Mouse (Mus musculus): ENCODE measurements at regions not wholly inside any gene's neighbourhood (a gene's known extent, or its start where the extent isn't known, plus 50 kb on each side); places are given as distances from the start of the nearest gene placed in this dataset.

DNA sequence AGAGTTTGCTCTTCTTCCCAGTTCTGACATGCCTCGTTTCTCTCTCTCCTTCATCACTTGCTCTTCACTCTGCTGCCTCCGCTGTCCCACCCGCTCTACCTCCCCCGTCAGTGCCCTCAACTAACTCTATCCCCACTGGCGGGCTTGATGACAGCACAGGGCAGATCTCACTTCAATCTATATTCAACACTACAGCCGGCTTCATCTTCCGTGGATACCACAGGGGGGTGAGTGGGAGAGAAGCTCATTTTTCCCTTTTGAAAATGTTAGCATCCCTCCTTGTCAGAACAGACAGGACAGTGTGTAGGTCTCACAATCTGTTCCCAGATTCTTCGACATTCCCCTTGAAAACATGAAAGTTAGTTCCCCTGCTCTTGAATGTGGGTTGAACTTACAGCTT is 200.2 kb upstream of the Mkln1 start:
- no peak for DNase-seq

DNA sequence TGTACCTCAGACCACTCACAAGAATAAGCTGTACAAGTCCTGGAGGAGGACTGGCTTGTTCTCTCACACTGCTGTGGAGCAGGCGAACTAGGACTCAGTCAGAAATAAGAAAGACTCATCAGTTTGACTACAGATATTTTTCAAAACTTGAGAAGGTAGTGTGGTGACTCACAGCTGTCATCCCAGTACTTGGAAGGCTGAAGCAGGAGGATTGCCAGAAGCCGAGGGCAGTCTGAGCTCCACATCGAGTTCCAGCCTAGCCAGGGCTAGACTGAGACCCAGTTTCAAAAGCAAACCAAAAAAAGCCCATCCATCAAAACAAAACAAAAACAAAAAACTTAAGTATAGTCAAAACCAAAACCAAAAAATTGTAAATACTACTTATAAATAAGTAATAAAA is 197.8 kb upstream of the Mkln1 start:
- DNase-seq, result no peak

DNA sequence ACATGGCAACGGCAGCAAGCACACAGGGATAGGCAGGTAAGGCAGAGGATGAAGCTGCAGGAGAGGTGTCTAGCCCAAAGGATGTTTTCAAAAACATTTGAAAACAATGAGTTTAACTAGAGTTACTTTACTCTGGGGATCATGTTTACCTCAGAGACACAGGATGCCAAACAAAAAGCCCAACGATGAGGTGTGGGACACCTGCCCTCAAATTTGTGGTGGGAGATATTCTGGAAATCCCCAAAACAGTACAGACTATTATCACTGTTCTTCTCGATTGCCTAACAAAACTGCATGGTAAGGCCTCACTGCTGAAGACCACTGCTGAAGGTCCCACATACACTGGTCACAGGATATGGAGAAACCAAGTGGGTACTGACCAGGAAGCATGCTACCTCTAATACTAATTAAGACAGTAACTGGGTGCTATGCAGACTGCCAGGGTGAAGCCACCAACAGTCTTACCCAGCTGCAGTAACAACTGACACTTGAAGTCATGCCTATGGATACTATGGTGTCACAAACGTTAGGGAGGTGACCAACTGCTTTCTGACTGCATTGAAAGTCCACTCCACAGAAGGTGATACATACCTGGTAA is 197.1 kb upstream of the Mkln1 start:
- DNase-seq, result no peak

DNA sequence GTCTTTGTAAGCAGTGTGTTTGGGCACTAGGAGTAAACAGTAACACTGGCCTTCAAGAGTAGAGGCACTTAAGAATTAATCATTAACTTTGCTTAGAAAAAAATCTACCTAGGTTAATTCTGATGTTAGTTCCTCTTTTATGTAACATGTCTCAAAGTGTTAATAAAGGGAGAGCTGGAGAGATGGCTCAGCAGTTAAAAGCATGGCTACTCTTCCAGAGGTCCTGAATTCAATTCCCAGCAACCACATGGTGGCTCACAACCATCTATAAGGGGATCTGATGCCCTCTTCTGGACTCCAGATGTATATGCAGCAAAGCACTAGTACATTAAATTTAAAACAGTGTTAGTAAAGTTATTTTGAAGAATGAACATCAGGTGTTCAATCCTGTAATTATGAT is 195.9 kb upstream of the Mkln1 start:
- DNase-seq, result no peak

DNA sequence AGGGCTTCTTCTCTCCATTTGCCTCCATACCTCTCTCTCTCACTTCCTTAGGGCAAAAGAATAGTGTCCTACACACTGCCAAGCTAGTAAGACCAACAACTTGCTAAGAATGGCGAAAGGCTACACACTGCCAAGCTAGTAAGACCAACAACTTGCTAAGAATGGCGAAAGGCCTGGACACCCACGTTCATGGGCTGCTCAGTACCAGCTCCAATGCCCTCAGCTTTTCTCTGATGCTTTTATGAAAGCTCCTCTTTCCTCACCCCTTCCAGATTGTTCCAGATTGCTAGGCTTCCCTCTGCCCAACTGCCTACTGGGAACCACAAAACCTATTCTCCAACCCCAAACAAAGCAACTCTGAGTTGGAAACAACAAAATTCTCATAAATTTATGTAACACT is 194.1 kb upstream of the Mkln1 start:
- DNase-seq, result no peak

DNA sequence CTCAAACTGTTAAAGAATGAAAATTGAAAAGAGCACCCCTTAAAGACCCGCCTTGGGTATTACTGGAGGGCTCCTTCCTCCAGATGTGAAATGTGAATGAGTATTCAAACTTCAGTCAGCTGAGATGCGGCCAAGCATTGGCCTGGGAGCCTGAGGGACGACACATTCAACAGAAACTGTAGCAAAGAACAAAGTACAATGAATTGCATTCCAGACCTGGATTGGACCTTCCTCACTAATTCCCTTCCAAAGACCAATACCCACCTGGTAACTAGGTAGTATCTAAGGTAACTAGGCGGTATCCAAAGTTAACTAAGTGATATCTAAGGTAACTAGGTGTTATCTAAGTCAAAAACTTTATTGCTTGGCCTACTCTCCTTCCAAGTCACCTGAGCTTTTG is 193.7 kb upstream of the Mkln1 start:
- no peak for DNase-seq

DNA sequence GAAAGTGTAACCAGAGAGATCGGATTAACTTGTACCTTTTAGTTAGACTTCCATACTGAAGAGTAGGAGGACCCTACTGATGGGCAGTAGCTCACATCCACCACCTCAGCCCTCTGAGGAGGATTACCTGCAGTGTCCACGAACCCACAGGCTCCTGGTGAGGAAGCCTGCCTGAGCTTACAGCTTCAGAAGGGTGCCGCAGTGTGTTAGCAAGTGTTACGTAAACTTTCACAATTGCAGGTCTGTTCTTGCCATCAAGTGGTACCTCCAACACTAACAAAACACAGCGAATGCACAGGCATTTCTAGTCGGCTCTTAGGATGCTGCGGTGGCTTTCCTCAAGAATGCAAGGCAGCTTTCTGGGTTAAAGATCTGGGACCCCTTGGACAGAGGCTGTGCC is 192.4 kb upstream of the Mkln1 start:
- no peak for DNase-seq

DNA sequence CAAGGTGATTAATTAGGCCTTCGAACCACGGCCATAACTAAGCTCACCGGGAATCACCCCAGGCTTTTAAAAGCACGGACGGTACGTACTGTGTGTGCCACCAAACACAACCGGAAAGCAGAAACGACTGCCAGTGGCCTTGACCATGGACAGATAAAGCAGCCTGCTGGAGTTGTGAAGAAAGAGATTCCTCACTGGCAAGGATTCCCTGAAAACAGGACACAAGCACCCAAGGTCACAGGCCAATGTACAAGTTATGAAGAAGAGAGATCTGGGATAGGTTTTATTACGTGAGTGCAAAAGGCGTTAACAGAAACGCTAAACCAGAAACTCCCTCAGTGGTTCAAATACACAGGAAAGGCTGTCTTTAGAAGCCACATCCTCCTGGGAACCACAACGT is 191.3 kb upstream of the Mkln1 start:
- no peak for DNase-seq

DNA sequence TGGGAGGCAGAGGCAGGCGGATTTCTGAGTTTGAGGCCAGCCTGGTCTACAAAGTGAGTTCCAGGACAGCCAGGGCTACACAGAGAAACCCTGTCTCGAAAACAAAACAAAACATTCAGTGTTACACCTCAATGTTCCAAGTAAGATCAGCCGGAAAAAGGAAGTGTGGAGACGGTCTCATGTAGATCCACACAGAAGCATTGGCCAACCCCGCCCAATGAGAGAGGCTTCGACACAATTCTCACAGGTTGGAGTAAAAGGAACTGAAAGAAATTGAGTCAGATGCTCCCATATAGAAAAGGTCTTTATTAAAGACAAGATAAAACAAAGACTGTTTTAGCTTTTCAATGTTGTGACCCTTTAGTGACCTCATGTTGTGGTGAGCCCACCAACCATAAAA is 190.3 kb upstream of the Mkln1 start:
- DNase-seq, result no peak

DNA sequence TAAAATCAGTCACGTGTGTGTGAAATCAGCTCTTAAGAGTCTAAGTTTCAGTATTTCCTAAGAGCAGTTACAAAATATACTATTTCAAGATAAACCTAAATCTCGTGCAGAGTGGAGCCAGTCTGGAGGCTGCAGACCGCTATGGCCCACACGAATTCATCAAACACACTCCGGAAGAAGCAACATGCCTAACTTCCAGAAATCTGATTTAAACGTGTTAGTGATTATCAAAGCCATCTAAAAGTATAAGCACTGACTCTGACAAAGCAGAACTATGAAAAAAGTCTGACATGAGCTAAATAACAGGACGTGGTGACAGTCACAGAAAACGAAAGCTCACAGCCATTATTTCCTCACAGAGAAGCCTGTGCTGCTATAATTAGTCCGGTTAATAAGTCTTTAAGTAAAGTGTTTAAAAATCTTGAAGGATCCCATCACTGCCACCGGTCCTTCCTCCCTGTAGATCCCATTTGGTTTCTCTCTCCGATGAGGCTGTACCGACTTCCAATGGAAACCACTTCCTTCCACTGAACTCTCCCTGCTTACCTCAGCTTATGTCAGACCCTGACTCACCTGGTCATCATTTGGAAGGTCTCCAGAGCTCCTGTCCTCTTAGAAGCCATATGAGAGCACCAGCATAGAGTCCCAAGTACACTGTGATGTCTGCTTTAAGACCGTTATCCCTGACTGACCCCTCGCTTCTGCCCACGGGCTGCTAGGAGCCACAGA is 189.0 kb upstream of the Mkln1 start:
- no peak for DNase-seq

DNA sequence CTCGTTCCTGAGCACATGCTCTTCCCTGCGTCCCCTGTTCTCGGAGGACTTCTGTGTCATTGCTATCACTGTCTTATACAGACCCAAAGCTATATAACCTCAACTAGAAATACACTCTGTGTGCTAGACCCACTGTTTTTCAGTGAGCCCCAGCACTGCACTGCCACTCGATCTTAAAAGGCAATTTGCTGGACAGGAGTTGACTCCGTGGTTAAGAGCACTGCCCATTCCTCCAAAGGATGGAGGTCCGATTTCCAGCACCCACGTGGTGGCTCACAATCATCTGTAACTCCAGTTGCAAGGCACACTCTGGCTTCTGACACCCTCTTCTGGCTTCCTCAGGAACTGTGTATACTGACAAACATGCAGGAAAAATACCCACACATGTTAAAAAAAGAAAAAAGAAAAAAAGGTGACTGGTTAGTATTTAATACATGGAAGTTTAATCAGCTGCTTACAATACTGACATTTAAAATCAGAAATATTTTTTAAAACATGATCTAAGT is 188.3 kb upstream of the Mkln1 start:
- no peak for DNase-seq

DNA sequence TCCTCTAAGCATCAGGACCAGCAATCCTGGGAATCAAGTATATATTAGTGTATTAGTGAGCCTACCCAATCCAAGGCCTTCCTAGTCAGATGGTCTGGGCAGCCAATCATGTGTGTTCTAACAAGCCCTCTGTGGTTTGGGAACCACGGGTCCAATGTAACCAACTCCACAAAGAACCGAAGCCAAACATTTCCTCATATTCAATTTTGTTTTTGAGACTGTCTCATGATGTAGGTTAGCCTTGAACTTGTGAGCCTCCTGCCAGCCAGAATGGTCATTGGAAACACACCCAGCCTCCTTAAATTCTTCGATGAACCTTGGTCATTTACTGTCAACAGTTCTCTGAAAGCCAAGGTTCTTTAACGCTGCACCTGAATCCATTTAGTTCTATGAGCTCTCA is 187.4 kb upstream of the Mkln1 start:
- DNase-seq, result no peak

DNA sequence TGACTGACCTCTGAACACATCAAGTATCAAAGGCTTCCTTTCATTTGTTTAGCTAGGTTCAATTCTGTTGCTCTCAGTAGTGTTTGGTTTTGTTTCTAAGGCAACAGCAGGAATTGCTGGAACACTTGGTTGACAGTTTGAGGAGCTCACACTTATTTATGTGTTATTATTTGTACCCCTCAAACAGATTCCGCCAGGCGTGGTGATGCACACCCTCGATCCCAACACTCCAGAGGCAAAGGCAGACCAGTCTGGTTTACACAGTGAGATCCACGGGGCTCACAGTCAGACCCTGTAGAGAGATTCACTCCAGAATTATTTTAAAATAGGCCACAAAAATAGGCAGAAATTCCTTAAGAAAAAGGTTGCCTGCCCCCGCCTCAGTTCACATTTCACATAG is 186.9 kb upstream of the Mkln1 start:
- DNase-seq, result no peak

DNA sequence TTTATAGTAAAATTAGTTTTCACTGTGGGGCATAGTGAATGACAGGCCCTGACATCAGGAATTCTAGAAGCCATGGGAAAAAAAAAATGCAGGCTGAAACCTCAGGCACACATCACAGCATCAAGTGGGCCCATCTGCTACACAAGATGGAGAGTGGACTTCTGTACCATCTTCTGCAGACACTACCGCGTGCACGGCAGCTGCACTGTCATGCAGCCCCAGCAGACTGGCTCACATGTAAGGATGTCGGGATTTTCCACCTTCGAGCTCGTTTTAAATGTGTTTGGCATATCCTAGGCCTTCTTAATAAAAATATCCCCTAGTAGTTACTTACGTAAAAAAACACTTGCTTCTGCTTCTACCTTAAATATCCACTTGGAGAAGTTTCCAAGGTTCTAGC is 186.5 kb upstream of the Mkln1 start:
- DNase-seq, result no peak

DNA sequence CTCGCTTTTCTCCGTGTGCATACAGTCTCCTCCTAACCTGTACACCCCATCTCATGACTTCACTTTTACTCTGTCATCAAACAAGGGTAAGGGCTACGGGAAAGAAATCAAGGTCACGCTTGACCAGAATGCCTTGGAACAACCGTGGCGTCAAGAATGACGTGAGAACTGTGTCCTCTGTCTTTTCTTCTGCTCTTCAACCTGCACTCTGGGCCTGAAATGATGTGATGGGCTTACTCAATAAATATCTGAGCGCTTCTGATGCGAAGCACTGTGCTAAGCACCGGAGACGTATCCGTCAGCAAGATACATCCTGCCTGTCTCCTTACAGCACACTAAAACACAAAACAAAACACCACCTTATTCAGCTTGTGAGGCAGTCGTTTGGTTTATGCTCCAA is 185.8 kb upstream of the Mkln1 start:
- no peak for DNase-seq

DNA sequence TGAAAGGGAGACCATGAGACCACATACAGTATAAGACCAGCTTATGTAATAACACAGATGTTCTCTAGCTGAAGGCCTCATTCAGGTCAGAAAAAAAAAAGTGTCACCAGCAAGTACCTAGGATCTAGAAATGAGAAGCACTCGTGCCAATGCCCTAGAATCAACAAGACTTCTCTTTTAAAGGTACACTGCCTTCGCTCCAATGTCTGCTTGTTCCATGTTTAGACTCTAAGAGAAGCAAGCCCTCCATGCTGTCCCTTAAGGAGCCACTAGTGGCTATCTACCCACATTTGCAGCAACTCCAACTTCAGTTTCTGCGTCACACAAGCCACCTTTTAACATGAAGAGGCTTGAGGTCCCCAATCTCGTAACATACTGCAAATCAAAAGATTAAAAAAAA is 185.4 kb upstream of the Mkln1 start:
- no peak for DNase-seq

DNA sequence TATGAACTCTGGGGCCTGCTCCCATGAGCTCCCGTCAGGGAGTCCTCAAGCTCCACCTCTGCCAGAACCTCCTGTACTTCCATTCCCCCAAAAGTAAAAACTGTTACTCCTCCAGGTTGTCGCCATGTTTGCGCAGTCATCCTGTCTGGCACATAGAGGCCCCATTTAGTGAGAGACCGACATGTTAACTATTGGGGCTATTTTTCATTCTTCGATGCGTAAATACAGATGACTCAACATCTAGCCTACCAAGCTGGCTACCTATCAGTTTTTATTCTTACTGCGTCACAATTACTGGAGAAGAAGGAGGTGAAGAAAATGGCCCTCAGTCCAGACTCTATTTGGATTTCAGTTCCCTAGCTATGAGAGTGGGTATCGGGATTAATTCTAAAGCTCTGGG is 182.9 kb upstream of the Mkln1 start:
- DNase-seq, result peak in 1 of 2 experiments; percentile 33

DNA sequence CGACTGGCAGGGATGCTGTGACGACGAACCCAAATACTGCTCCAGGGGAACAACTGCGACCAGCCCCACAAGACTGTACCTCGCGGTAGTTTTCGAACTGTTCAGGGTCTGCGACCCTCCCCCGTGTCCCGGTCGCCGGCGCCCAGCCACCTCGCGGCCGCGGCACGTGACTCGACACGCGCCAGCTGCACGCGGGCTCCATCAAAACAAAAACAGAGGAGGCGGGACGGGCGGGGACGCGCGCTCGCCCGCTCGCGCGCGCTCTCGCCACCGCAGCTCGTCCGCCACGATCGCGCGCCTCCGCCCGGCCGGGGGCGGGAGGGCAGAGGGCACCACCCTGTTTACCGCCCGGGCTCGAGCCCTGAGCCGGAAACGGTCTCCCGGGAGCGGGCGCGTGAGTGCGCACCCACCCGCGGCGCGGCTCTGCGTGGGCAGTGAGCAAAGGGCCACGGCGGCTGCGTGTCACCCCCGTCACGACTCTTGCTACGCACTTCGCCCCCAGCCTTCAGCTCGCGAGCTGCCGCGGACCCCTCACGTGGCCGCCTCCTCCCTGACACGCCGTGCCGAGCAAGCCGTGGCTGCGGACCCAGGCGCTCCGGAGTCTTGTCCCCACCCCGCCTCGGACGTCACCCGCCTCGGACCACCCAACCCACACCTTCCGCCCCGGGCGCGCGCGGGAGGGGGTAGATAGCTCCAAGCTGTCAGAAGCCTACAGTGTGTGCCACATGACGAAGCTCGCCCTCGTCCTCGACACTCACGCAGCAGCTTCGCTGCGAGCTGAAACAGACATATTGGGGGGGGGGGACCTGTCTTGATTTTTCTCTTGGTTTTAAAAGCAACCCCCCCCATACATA is 182.1 kb upstream of the Mkln1 start:
- peak; percentile 93 to 95 for DNase-seq

DNA sequence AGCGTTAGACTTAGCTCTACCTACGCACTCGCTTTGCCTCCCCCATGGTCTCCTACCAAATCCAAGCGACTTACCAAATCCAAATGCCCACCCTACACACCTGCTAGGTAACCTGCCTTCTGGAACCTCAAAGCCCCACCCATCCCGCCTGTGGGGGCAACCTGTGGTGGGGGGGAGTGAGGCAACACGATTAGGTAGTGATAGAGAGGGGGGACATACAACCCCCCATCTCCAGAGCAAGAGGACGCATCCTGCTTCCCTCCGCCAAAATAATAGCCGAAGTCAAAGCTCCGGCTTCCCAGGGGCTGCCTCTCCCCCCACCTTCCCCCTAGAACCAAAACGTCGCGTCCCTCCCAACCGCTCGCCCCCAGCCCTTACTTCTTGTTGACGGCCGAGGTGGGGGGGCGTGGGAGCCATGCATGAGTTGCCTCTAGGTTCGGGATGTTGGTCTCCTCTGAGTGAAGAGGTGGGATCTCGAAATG is 181.4 kb upstream of the Mkln1 start:
- DNase-seq, result peak; percentile 62 to 69

DNA sequence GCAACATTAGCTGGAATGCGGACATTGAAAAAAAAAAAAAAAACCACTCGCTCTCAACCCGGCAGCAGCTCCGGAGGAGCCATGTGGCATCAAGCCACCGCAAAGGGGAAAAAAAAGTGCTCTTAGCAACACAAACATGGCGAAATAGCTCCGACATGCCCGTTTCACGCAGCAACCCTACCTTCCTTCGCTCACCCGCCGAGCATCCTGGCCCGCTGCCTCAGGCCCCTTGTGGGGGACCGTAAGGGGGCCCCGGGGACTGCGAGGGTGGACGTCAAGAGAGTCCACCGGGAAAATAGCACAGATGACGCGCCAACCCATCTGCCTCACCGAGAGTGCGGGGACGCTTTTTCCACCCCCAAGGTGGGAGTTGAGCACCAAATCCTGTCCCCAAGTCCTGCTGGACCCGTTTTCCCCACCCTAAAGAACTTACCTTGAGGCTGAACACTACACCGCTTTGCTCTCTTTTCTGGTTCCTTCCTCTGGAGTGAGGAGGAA is 180.8 kb upstream of the Mkln1 start:
- peak; percentile 64 to 71 for DNase-seq

DNA sequence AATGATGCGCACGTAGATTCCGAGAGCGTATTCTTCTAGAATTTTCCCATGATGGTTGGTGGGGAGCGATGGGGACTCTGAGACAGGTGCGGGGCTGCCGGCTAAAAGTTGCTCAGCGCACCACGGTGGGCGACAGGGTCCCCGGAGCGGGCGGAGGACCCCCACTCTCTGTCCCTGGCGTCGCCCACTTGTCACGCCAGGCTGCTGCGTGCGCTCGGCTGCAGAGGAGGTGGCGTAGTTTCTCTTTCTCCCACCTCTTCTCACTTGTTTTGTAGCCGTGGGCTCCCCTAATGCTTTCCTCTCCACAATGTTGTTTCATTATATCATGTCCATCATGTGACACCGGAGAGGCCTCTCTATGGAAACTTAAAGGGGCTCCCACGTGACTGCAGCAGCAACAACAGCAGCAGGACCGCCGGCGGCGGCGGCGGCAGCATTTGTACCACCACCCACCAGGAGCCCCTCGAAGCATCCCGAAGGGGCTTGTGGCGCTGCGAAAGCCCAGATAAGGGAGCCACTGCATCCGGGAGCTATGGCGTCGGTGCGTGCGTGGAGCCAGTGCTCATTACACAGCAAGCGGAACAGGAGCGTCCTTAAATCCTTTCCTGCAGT is 180.3 kb upstream of the Mkln1 start:
- peak; percentile 76 for DNase-seq

DNA sequence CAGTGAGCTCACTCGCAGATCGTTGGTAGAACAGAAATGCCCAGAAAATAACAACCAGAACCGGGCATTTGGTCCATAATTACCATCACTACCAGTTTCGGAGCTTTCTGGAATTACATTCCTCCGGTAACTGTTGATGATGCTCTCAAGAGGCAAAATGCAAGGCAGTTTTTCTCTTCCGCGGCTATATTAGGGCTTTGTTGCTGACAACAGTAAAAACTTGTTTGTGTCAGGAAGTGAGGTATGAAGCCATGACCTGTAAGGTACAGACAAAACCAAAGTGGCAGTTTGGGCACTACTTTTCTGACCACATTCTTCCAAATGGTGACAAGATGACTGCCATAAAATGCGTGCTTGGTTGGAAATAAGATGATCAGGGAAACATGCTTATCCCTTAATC is 179.7 kb upstream of the Mkln1 start:
- peak in 1 of 2 experiments; percentile 43 for DNase-seq

DNA sequence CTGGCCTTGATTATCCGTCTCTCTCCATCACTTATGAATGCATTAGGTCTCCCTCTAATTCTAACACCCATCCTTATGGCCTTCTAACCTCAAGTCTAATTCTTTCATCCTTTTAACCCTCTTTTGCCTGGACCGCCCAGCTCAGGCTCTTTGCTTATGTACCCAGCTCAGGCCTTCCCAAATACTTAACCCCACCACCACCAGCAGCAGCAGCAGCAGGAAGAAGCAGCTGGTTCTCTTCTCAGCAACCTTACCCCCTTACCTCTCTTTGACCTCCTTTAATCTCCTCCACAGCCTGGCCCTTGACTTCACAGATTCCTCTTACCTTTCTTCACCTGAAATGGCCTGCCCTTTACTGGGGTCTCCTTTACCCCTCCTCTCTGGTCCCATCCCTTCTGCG is 178.8 kb upstream of the Mkln1 start:
- DNase-seq, result peak in 1 of 2 experiments; percentile 24
